Mouse (Mus musculus) olfactory bulb, adult 2 months (tissue): ENCODE measurements around the gene Magi2.

ENCODE experiments used
- CTCF ChIP-seq: fragments of 200-500 bp; IDR thresholded peaks from 2 replicates; pipeline ENCODE4 v1.5.1; 2012; ENCODE audit warnings: low read depth, mild to moderate bottlenecking, low read length, moderate library complexity; ENCODE audit not compliant: insufficient read depth
- POLR2A ChIP-seq: fragments of 200-500 bp; IDR thresholded peaks from 2 replicates; pipeline ENCODE4 v1.6.1; 2012; ENCODE audit warnings: mild to moderate bottlenecking, low read depth, low read length, moderate library complexity; ENCODE audit not compliant: insufficient read depth

- TF ChIP-seq POLR2A (no peak), CTCF (no peak)
Measured at GRCm38 (mm10) chr5:20751696-20752095, 1524.9 kb downstream of the Magi2 start.
